11 mouse cellular contexts compared by ENCODE assay signal in the genomic region with DNA sequence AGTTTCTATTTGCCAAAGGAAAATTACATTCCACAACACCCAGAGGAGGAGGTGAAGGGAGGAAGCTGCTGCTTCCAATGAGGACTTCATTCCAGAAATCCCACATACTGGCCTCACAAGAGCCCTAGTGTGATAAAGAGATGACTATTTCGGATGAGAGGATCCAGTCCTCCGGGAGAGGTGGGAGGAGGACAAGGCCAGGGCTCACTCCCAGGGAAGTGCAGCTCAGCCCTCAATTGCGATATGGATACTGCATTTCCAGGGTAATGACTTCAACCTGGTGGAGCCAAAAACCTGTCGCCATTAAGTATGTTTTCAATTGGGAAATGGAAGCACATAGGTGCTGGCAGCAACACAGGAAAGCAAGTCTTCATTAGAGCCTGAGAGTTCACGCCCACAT.
DNase-seq lines count a peak whose midpoint lies in the region; ATAC-seq lines count a peak whose summit lies in the region.
"Had no signal": no experiment of that assay in that cellular context is flagged by ENCODE, and none has a peak within 500 bp of the region (broad histone marks: within the 10 kb centered on the region; RNA-seq: fewer than 3 reads in every experiment).

No protein-coding gene starts in this region.

- intact Hi-C loops in gastrocnemius, postnatal 14 days (cut with DNase I; ENCODE audit: low total_unique reads), result loop anchor here (10.0 kb wide), 1 partner anchor 715 kb away; no protein-coding TSS in a partner anchor

- no peak overlapping the region for H3K27ac ChIP-seq in kidney, embryonic 14.5 days (ENCODE audit: low read depth, low read length)
- H3K27ac ChIP-seq in limb, embryonic 15.5 days, result 0 out of 2 replicates have a peak overlapping the region, but pooled peaks have one; percentile 0
- no peak overlapping the region for H3K27ac ChIP-seq in hindbrain, embryonic 10.5 days
- H3K27ac ChIP-seq: embryonic facial prominence, embryonic 12.5 days had no signal

- peak; percentile 7 for DNase-seq in kidney, postnatal 14 days
- peak; percentile 80 for DNase-seq in fat pad, adult 2 months (ENCODE audit: extremely low read depth, low read depth, low spot score)
- peak; percentile 30 for DNase-seq in gastrocnemius, postnatal 14 days
- no peak for DNase-seq in thymus, postnatal 25 days
- no peak for DNase-seq in hindbrain, embryonic 10.5 days (ENCODE audit: low spot score)
- DNase-seq: cerebellum, adult 11 months; right cerebral cortex, adult 18-20 months had no signal

- no peaks in the 10 kb centered on the region for H3K36me3 ChIP-seq in kidney, embryonic 14.5 days (ENCODE audit: control insufficient read depth, insufficient read depth, low read length)
- H3K36me3 ChIP-seq in limb, embryonic 15.5 days, result no peaks in the 10 kb centered on the region
- H3K36me3 ChIP-seq in hindbrain, embryonic 10.5 days, result no peaks in the 10 kb centered on the region
- H3K36me3 ChIP-seq: embryonic facial prominence, embryonic 12.5 days had no signal

- H3K9me3 ChIP-seq in kidney, embryonic 14.5 days (ENCODE audit: control insufficient read depth, low read length), result no peaks in the 10 kb centered on the region
- no peaks in the 10 kb centered on the region for H3K9me3 ChIP-seq in limb, embryonic 15.5 days
- no peaks in the 10 kb centered on the region for H3K9me3 ChIP-seq in hindbrain, embryonic 10.5 days
- H3K9me3 ChIP-seq: embryonic facial prominence, embryonic 12.5 days had no signal

- 0 out of 2 replicates have a peak, but pooled peaks cover 4% of the 10 kb centered on the region for H3K4me1 ChIP-seq in kidney, embryonic 14.5 days (ENCODE audit: control insufficient read depth, insufficient read depth, low read length)
- no peaks in the 10 kb centered on the region for H3K4me1 ChIP-seq in limb, embryonic 15.5 days
- peaks cover 3% of the 10 kb centered on the region for H3K4me1 ChIP-seq in hindbrain, embryonic 10.5 days (replicated peaks)
- H3K4me1 ChIP-seq: embryonic facial prominence, embryonic 12.5 days; megakaryocyte, embryonic 14.5 days had no signal

- no peaks in the 10 kb centered on the region for H3K27me3 ChIP-seq in kidney, embryonic 14.5 days (ENCODE audit: control insufficient read depth, insufficient read depth, low read length)
- H3K27me3 ChIP-seq in limb, embryonic 15.5 days, result 0 out of 2 replicates have a peak, but pooled peaks cover 4% of the 10 kb centered on the region
- peaks cover 4% of the 10 kb centered on the region; the same call in 1 of the 2 replicates for H3K27me3 ChIP-seq in hindbrain, embryonic 10.5 days (ENCODE audit: insufficient read depth, poor library complexity, severe bottlenecking)
- H3K27me3 ChIP-seq: embryonic facial prominence, embryonic 12.5 days; megakaryocyte, embryonic 14.5 days had no signal

- WGBS in kidney, embryonic 14.5 days, result 79% methylated on average over 5 of the region's 5 CpGs
- WGBS in limb, embryonic 15.5 days, result 61% methylated on average over 5 of the region's 5 CpGs
- WGBS in hindbrain, embryonic 10.5 days, result 81% methylated on average over 5 of the region's 5 CpGs

- H3K4me2 ChIP-seq in kidney, embryonic 14.5 days (replicated peaks; ENCODE audit: low read depth, low read length), result no peak overlapping the region
- no peak overlapping the region for H3K4me2 ChIP-seq in limb, embryonic 15.5 days
- H3K4me2 ChIP-seq: embryonic facial prominence, embryonic 12.5 days had no signal

- no peak overlapping the region for H3K9ac ChIP-seq in kidney, embryonic 14.5 days (ENCODE audit: low read depth, low read length)
- no peak overlapping the region for H3K9ac ChIP-seq in limb, embryonic 15.5 days
- H3K9ac ChIP-seq: embryonic facial prominence, embryonic 12.5 days had no signal

- H3K4me3 ChIP-seq in kidney, embryonic 14.5 days (ENCODE audit: low read length), result no peak overlapping the region
- no peak overlapping the region for H3K4me3 ChIP-seq in limb, embryonic 15.5 days
- no peak overlapping the region for H3K4me3 ChIP-seq in hindbrain, embryonic 10.5 days
- H3K4me3 ChIP-seq: embryonic facial prominence, embryonic 12.5 days; megakaryocyte, embryonic 14.5 days had no signal

- ATAC-seq in kidney, embryonic 14.5 days (ENCODE audit: low FRiP score, low TSS enrichment), result no peak
- ATAC-seq in limb, embryonic 15.5 days (ENCODE audit: insufficient number of reproducible peaks, low FRiP score, low TSS enrichment, low read depth), result no peak

Comparison
In these comparisons a context has a peak if more than half of its experiments do, and no peak if none do; other contexts are left out.
1. DNase-seq: peak in kidney, postnatal 14 days (single experiment), fat pad, adult 2 months (single experiment) and gastrocnemius, postnatal 14 days (single experiment); none in thymus, postnatal 25 days (single experiment) and hindbrain, embryonic 10.5 days (single experiment).